In genomic region chr4:137487286-137488000, GRCm38 (mm10) we compare ENCODE assay signal across 9 mouse cellular contexts. TPM values are rescaled to one million over a fixed set of nuclear protein-coding genes. Genes with fewer than 3 reads are reported as not detected.
DNase-seq lines count a peak whose midpoint lies in the region; ATAC-seq and TF ChIP-seq lines count a peak whose summit lies in the region.
"Had no signal": no experiment of that assay in that cellular context is flagged by ENCODE, and none has a peak within 500 bp of the region (broad histone marks: within the 10 kb centered on the region; RNA-seq: fewer than 3 reads in every experiment).

No protein-coding gene starts in this region.

- peak; percentile 15; the same call in 1 of the 2 replicates for ATAC-seq in midbrain, postnatal 0 days (ENCODE audit: low FRiP score)
- no peak for ATAC-seq in midbrain, embryonic 14.5 days (ENCODE audit: low FRiP score, low TSS enrichment)
- ATAC-seq in lung, embryonic 14.5 days (ENCODE audit: insufficient read depth), result peak; percentile 64

- peaks cover 10% of the 10 kb centered on the region; the same call in 1 of the 2 replicates for H3K4me1 ChIP-seq in midbrain, postnatal 0 days (ENCODE audit: insufficient read depth, low read length)
- H3K4me1 ChIP-seq in midbrain, embryonic 14.5 days (ENCODE audit: control insufficient read depth, insufficient read depth, low read length), result peaks cover 23% of the 10 kb centered on the region; the same call in 1 of the 2 replicates
- H3K4me1 ChIP-seq in lung, embryonic 14.5 days (ENCODE audit: insufficient read depth), result peaks cover 63% of the 10 kb centered on the region
- H3K4me1 ChIP-seq in thymus, adult 2 months (replicated peaks; ENCODE audit: control insufficient read depth, insufficient read depth, low read length), result peaks cover 4% of the 10 kb centered on the region

- no peak overlapping the region for H3K4me3 ChIP-seq in midbrain, postnatal 0 days (ENCODE audit: low read depth, low read length)
- H3K4me3 ChIP-seq in midbrain, embryonic 14.5 days (replicated peaks; ENCODE audit: low read depth, low read length), result no peak overlapping the region
- H3K4me3 ChIP-seq in lung, embryonic 14.5 days (ENCODE audit: low read depth, low read length), result no peak overlapping the region
- H3K4me3 ChIP-seq in thymus, adult 2 months (ENCODE audit: control insufficient read depth, insufficient read depth, low read length), result no peak overlapping the region

- TF ChIP-seq CTCF in midbrain, postnatal 0 days (IDR thresholded peaks at IDR 0.05), result no peak
- no peak for TF ChIP-seq CTCF in lung, embryonic 14.5 days (IDR thresholded peaks at IDR 0.05; ENCODE audit: low read depth)
- TF ChIP-seq CTCF in thymus, adult 2 months (IDR thresholded peaks at IDR 0.05; ENCODE audit: borderline replicate concordance, control insufficient read depth, extremely low read depth, insufficient read depth, low read length, poor library complexity), result no peak

- no peaks in the 10 kb centered on the region for H3K27me3 ChIP-seq in midbrain, postnatal 0 days (ENCODE audit: insufficient read depth, low read length)
- no peaks in the 10 kb centered on the region for H3K27me3 ChIP-seq in midbrain, embryonic 14.5 days (ENCODE audit: control insufficient read depth, insufficient read depth, low read length)
- H3K27me3 ChIP-seq in lung, embryonic 14.5 days (ENCODE audit: insufficient read depth, low read length), result no peaks in the 10 kb centered on the region
- H3K27me3 ChIP-seq in thymus, adult 2 months (ENCODE audit: control insufficient read depth, insufficient read depth, low read length), result no peaks in the 10 kb centered on the region; the same call in 1 of the 2 replicates

- H3K9me3 ChIP-seq in midbrain, postnatal 0 days (ENCODE audit: low read length), result no peaks in the 10 kb centered on the region
- no peaks in the 10 kb centered on the region for H3K9me3 ChIP-seq in midbrain, embryonic 14.5 days (ENCODE audit: control insufficient read depth, low read length)
- H3K9me3 ChIP-seq in lung, embryonic 14.5 days (ENCODE audit: low read depth, low read length), result no peaks in the 10 kb centered on the region

- TF ChIP-seq POLR2A in thymus, adult 2 months (IDR thresholded peaks at IDR 0.05; ENCODE audit: control insufficient read depth, extremely low read depth, insufficient read depth, low read length, poor library complexity), result no peak

- WGBS in midbrain, postnatal 0 days, result 47% methylated on average over 10 of the region's 10 CpGs
- WGBS in midbrain, embryonic 14.5 days, result 44% methylated on average over 10 of the region's 10 CpGs
- WGBS in lung, embryonic 14.5 days, result 28% methylated on average over 10 of the region's 10 CpGs
- 71% methylated on average over 10 of the region's 10 CpGs for WGBS in thymus, adult 2 months

- H3K36me3 ChIP-seq in midbrain, postnatal 0 days (ENCODE audit: insufficient read depth, low read length), result no peaks in the 10 kb centered on the region
- no peaks in the 10 kb centered on the region for H3K36me3 ChIP-seq in midbrain, embryonic 14.5 days (ENCODE audit: control insufficient read depth, insufficient read depth, low read length)
- no peaks in the 10 kb centered on the region for H3K36me3 ChIP-seq in lung, embryonic 14.5 days (ENCODE audit: insufficient read depth)
- no peaks in the 10 kb centered on the region for H3K36me3 ChIP-seq in thymus, adult 2 months (ENCODE audit: control insufficient read depth, insufficient read depth, low read length)

- H3K27ac ChIP-seq in midbrain, postnatal 0 days (ENCODE audit: low read depth, low read length), result no peak overlapping the region
- no peak overlapping the region for H3K27ac ChIP-seq in midbrain, embryonic 14.5 days (replicated peaks; ENCODE audit: low read depth, low read length)
- H3K27ac ChIP-seq in lung, embryonic 14.5 days (ENCODE audit: low read depth), result peak overlapping the region; percentile 92
- H3K27ac ChIP-seq in thymus, adult 2 months (ENCODE audit: control insufficient read depth, insufficient read depth, low read length), result no peak overlapping the region

- DNase-seq in midbrain, postnatal 0 days (ENCODE audit: low spot score), result no peak
- no peak for DNase-seq in midbrain, embryonic 14.5 days
- peak; percentile 91 for DNase-seq in gastrocnemius, postnatal 25 days
- peak; percentile 83 for DNase-seq in kidney, adult 11 months
- peak; percentile 85 for DNase-seq in lung, embryonic 14.5 days
- DNase-seq in thymus, adult 2 months, result no peak
- DNase-seq in thymus, postnatal 36 days, result no peak
- no peak for DNase-seq in cerebellum, adult 11 months

- no peak overlapping the region for H3K9ac ChIP-seq in midbrain, postnatal 0 days (replicated peaks; ENCODE audit: low read length, poor library complexity, severe bottlenecking)
- H3K9ac ChIP-seq in midbrain, embryonic 14.5 days (replicated peaks; ENCODE audit: low read length), result no peak overlapping the region
- no peak overlapping the region; the same call in 1 of the 2 replicates for H3K9ac ChIP-seq in lung, embryonic 14.5 days

- no peak overlapping the region for H3K4me2 ChIP-seq in midbrain, postnatal 0 days (ENCODE audit: low read depth, low read length, poor library complexity, severe bottlenecking)
- no peak overlapping the region for H3K4me2 ChIP-seq in midbrain, embryonic 14.5 days (ENCODE audit: low read length)
- H3K4me2 ChIP-seq in lung, embryonic 14.5 days, result peak overlapping the region; percentile 44

RNA-seq across cellular contexts. Expression of gene Hspg2, which starts 18.9 kb away (rescaled TPM):
- total RNA-seq in midbrain, postnatal 0 days (2014; rRNA removed), result 26.1 and 30.5 TPM in 2 replicates
- polyA plus RNA-seq in midbrain, postnatal 0 days (2015; fragmentation: Nextera tagmentation; extraction: Ambion mirVana), result 1.4 and 2.2 TPM in 2 replicates
- polyA plus RNA-seq in midbrain, embryonic 14.5 days (2014; fragmentation: Nextera tagmentation; extraction: Ambion mirVana), result 2.0 and 7.6 TPM in 2 replicates
- total RNA-seq in gastrocnemius, postnatal 25 days (2021), result 100 to 1,000 TPM; 105 to 107 TPM
- 51.2 and 58.1 TPM in 2 replicates for polyA plus RNA-seq in lung, embryonic 14.5 days (2014; fragmentation: Nextera tagmentation; extraction: Ambion mirVana)
- polyA plus RNA-seq in thymus, adult 2 months (2012; rRNA removed), result 21.6 and 25.6 TPM in 2 replicates

RNA-seq across cellular contexts. Expression of gene 1700013G24Rik, which starts 34.4 kb away (rescaled TPM):
- not detected in 2 replicates for total RNA-seq in midbrain, postnatal 0 days (2014; rRNA removed)
- polyA plus RNA-seq in midbrain, postnatal 0 days (2015; fragmentation: Nextera tagmentation; extraction: Ambion mirVana), result not detected in 2 replicates
- polyA plus RNA-seq in midbrain, embryonic 14.5 days (2014; fragmentation: Nextera tagmentation; extraction: Ambion mirVana), result not detected in 2 replicates
- not detected for total RNA-seq in gastrocnemius, postnatal 25 days (2021)
- not detected in 2 replicates for polyA plus RNA-seq in lung, embryonic 14.5 days (2014; fragmentation: Nextera tagmentation; extraction: Ambion mirVana)
- 0.22 TPM in 1 of 2 replicates, not detected in the other for polyA plus RNA-seq in thymus, adult 2 months (2012; rRNA removed)
- total RNA-seq: left cerebral cortex, postnatal 10 days had no signal

RNA-seq across cellular contexts. Expression of gene Cela3b, which starts 57.1 kb away (rescaled TPM):
- total RNA-seq in midbrain, postnatal 0 days (2014; rRNA removed), result not detected in 2 replicates
- polyA plus RNA-seq in midbrain, postnatal 0 days (2015; fragmentation: Nextera tagmentation; extraction: Ambion mirVana), result not detected in 2 replicates
- polyA plus RNA-seq in midbrain, embryonic 14.5 days (2014; fragmentation: Nextera tagmentation; extraction: Ambion mirVana), result not detected in 2 replicates
- not detected for total RNA-seq in gastrocnemius, postnatal 25 days (2021)
- not detected in 2 replicates for polyA plus RNA-seq in lung, embryonic 14.5 days (2014; fragmentation: Nextera tagmentation; extraction: Ambion mirVana)
- polyA plus RNA-seq in thymus, adult 2 months (2012; rRNA removed), result 1.1 and 1.4 TPM in 2 replicates
- total RNA-seq: left cerebral cortex, postnatal 10 days had no signal

Comparison
In these comparisons a context has a peak if more than half of its experiments do, and no peak if none do; other contexts are left out.
1. DNase-seq: peak in gastrocnemius, postnatal 25 days (single experiment), kidney, adult 11 months (single experiment) and lung, embryonic 14.5 days (single experiment); none in midbrain, postnatal 0 days (single experiment), midbrain, embryonic 14.5 days (single experiment), thymus, adult 2 months (single experiment), thymus, postnatal 36 days (0 of 2) and cerebellum, adult 11 months (single experiment).